Mouse (Mus musculus): ENCODE measurements at regions not wholly inside any gene's neighbourhood (a gene's known extent, or its start where the extent isn't known, plus 50 kb on each side); places are given as distances from the start of the nearest gene placed in this dataset.

- peak; percentile 5 for DNase-seq (ENCODE audit: low read depth, low spot score)
These were observed 75.9 kb downstream of the Sox14 start for GRCm38 (mm10) chr9:99800076-99800475.

DNA sequence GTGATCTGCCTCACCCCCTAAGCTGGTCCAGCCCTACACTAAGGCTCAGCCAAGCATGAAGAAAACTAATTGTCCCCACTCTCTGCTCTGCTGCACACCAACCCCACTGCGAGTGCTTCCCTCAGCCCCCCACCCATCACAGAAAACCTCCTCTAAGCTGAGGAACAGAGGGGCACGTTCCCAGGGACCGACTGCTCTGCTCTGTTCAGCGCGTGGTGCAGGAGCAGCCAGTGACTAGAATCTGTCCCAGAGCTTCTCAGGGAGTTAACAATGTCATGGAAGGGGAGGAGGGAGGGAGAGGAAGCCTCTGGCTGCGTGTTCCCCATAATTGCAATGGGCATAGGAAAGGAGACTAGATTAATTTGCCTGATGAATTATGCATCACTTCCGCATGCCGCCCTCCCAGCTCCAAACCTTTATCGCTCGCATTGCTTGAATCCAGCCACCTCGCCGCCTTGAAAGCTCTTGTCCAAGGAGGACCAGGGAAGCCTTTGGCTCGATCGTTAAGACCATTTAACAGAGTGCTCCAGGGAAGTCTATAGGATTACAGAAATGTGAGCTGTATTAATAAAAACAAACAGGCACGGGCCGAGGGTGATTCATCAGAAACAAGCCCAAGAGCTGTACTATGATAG, 76.5 kb downstream of the Sox14 start:
- DNase-seq (ENCODE audit: low read depth, low spot score) = no peak

DNA sequence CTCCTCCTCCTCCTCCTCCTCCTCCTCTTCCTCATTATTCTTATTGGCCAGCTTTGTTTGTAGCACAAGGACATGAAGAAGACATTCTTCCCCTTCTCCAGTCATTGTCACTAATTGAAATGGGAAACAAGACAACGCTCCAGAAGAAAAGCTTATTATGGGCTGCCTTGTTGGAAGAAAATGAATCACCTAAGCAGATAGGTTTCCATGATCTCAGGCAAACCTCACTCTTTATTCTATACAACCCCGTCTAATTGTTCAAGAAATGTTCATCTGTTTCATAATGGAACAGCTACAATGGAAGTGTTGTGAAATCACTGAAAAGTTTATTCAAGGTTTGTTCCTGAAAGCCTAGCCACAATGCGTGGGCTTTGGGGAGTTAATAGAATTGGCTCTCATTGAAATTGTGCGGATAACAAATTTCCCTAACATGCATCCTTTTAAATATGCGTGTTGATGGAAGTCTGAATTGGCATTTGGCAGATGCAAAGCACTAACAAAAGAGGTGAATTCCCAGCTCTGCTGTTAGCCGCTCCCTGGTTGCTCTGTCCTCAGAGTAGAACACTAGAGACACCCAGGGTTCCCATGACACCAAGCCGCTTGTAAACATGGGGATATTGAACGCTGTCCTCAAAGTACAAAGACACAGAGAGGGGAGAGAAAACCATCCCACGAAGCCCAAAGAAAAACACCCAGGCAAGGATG, 78.8 kb downstream of the Sox14 start:
- DNase-seq (ENCODE audit: low read depth, low spot score) = no peak

DNA sequence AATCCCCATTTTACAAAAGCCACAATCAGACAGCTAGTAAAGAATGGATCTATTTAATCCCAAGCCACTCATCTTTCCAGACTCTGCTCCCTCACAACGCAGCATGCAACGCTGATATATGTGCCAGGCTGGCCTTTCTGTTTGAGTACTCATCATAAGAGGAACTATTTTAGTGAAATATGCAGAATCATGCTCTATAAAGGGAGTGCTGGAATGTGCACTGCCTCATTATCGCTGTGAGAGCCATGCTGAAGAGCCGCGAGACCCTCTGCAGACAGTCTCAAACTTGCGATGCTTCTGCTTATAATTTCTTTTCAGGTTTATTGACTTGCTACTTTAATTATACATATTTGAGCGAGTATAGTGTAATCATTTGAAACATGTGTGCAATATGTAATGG, 75.6 kb upstream of the Cldn18 start:
- no peak for DNase-seq (ENCODE audit: low read depth, low spot score)

DNA sequence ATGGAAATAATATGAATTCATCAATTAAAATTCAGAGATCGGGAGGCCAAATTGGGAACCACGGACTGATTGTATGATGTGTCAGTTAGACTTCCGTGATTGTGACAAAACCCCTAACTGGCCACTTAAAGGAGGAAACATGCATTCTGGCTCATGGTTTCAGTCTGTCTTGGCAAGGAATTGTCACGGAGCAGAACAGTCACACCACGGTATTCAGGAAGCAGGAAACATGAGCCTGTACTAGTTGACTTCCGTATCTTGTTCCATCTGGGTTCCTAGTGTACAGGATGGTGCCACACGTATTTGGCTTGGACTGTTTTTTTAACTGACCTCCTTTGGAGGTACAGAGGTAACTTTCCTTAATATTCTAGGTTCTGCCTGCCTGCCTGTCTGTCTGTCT, 69.8 kb upstream of the Cldn18 start:
- DNase-seq (ENCODE audit: low read depth, low spot score) = no peak

DNA sequence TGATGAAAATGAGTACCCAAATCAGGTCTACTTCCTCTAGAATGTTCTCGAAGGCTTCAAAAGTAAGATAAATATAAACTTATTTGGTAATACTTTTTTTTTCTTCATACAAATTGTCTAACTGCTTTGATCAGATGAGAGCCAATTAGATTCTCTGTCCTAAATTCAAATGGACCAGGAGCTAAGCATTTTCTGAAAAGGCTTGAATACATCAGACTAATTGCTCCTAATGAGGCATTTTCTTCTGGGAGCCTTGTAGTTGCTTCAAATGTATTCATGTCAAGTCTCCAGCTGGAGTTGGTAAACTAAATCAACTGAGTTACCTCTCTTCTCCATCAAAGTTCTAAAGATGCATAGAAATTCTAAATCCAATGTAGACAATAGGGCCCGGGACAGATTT, 66.1 kb upstream of the Cldn18 start:
- DNase-seq (ENCODE audit: low read depth, low spot score) = no peak

GRCm38 (mm10) chr9:99782364-99783119, 65.5 kb upstream of the Cldn18 start:
- no peak for DNase-seq (ENCODE audit: low read depth, low spot score)

DNA sequence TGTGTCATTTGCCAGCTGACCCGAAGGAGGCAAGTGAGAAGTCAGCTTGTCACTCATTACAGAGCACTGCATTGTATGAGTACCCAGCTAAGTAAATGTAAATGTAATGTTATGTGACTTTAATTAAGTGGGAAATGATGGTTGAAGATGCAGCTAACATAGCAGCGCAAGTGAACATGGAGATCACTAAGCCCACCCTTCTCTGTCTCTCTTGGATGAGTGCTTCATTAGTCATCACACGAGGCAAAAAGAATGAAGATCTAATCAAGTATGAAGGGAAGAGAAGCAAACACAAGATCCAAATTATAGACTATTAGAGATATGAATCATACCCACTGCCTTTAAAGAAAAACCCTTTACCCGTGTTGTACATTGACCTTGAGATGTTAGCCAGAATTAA, 61.8 kb upstream of the Cldn18 start:
- no peak for DNase-seq (ENCODE audit: low read depth, low spot score)

- DNase-seq (ENCODE audit: low read depth, low spot score) = peak; percentile 33
These were observed 53.6 kb upstream of the Cldn18 start for GRCm38 (mm10) chr9:99770696-99771095.

Data from ES-CJ7 (cell line).